Mouse (Mus musculus) adrenal gland, adult 10 weeks (tissue): ENCODE data around the gene Btc. TPM values are rescaled to one million over a fixed set of nuclear protein-coding genes. Genes with fewer than 3 reads are reported as not detected.

Experiments
- polyA plus RNA-seq: library from polyadenylated mRNA; stranded (reverse); fragments of 350-450 nt; fragmentation: Illumina TruSeq; extraction: RNeasy Lipid Tissue Mini Kit (QIAGEN cat#74804); gene quantifications from one replicate; pipeline ENCODE4 v1.2.3, GENCODE M21; 2014; ENCODE audit warnings: low read depth, low replicate concordance

Gene Btc
- polyA plus RNA-seq: 5.2 TPM

DNA sequence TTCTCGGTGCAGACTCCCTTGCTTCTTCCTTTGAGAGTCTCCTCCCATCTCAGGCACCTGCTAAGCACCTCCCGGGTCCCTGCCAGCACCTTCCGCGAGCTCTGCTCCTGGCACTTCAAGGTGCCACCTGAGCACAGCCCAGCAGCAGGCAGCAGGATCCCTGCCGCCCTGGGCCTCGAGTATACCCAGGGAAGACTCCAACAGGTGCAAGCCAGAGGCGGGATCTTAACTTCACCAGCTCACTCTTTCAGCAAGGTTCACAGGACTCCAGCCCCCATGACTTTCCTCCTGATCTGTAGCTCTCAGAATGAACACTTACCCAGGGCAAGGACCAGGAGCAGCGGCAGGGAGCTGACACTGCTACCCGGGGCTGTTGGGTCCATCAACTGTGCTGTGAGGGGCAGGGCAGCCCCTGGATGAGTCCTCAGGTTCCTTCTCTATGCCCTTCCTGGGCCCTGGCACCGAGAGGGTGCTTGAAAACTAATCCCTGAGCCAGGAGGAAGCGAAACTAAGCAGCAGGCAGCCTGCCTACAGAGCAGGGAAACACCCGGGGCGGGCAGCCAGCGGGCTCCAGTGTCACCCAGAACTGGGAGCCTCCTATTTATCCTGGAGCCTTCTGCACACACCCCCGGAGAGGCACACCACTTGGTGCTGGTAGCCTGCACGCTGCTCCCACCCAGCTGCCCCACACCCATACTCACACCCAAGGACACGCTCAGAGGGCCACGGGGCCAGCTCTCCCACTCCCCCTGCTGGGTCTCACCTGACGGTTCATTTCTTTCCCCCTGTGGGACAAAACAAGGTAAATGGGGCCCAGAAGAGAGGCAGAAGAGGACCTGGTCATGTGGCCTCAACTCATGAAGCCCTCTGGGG, at the start of gene Btc:
Gene Btc (minus strand): TSS at position 656 of the 873 bp plus-strand sequence.

Other genes starting within 250 kb of the Btc start
- 331 TPM for gene Parm1, start 114.6 kb upstream of the Btc start, polyA plus RNA-seq